Mouse (Mus musculus): Measurements from ENCODE around the gene Odf2. TPM values are rescaled to one million over a fixed set of nuclear protein-coding genes. Genes with fewer than 3 reads are reported as not detected.

Gene Odf2
- polyA plus RNA-seq, 1 experiment from 2014 or later = 80.5 TPM

Small RNA genes lying within 50 kb of the gene (microRNA-seq; reads per million reads assigned to microRNA genes)
- gene Mir219a-2 = not detected
- gene Mir219b = not detected

Other genes with a start within 250 kb of the Odf2 start
- gene Gm13420, start 137.5 kb upstream of the Odf2 start, polyA plus RNA-seq (2014; fragmentation: Nextera tagmentation; extraction: Ambion mirVana) = not detected in 2 replicates
- gene Gm13547, start 129.9 kb upstream of the Odf2 start, polyA plus RNA-seq (2014; fragmentation: Nextera tagmentation; extraction: Ambion mirVana) = 0.65 TPM in 1 of 2 replicates, not detected in the other
- gene Coq4, start 101.7 kb upstream of the Odf2 start, polyA plus RNA-seq (2014; fragmentation: Nextera tagmentation; extraction: Ambion mirVana) = 42.7 and 45.4 TPM in 2 replicates
- 32.2 and 36.1 TPM in 2 replicates for gene Trub2, start 100.7 kb upstream of the Odf2 start, polyA plus RNA-seq (2014; fragmentation: Nextera tagmentation; extraction: Ambion mirVana)
- 9.0 and 11.6 TPM in 2 replicates for gene Slc27a4, start 86.6 kb upstream of the Odf2 start, polyA plus RNA-seq (2014; fragmentation: Nextera tagmentation; extraction: Ambion mirVana)
- gene Urm1, start 69.1 kb upstream of the Odf2 start, polyA plus RNA-seq (2014; fragmentation: Nextera tagmentation; extraction: Ambion mirVana) = 19.5 and 26.0 TPM in 2 replicates
- 8.4 and 8.7 TPM in 2 replicates for gene Cercam, start 20.1 kb upstream of the Odf2 start, polyA plus RNA-seq (2014; fragmentation: Nextera tagmentation; extraction: Ambion mirVana)
- gene Gle1, start 46.2 kb downstream of the Odf2 start, polyA plus RNA-seq (2014; fragmentation: Nextera tagmentation; extraction: Ambion mirVana) = 65.2 and 70.4 TPM in 2 replicates
- 89.9 and 103 TPM in 2 replicates for gene Sptan1, start 76.3 kb downstream of the Odf2 start, polyA plus RNA-seq (2014; fragmentation: Nextera tagmentation; extraction: Ambion mirVana)
- 32.6 and 32.8 TPM in 2 replicates for gene Wdr34, start 159.7 kb downstream of the Odf2 start, polyA plus RNA-seq (2014; fragmentation: Nextera tagmentation; extraction: Ambion mirVana)
- 780 and 808 TPM in 2 replicates for gene Set, start 168.2 kb downstream of the Odf2 start, polyA plus RNA-seq (2014; fragmentation: Nextera tagmentation; extraction: Ambion mirVana)
- gene Pkn3, start 188.5 kb downstream of the Odf2 start, polyA plus RNA-seq (2014; fragmentation: Nextera tagmentation; extraction: Ambion mirVana) = 9.0 and 10.6 TPM in 2 replicates
- gene Zdhhc12, start 204.4 kb downstream of the Odf2 start, polyA plus RNA-seq (2014; fragmentation: Nextera tagmentation; extraction: Ambion mirVana) = 32.1 and 34.1 TPM in 2 replicates
- gene Zer1, start 235.4 kb downstream of the Odf2 start, polyA plus RNA-seq (2014; fragmentation: Nextera tagmentation; extraction: Ambion mirVana) = 6.7 and 8.7 TPM in 2 replicates
- 14.2 and 16.8 TPM in 2 replicates for gene Tbc1d13, start 244.5 kb downstream of the Odf2 start, polyA plus RNA-seq (2014; fragmentation: Nextera tagmentation; extraction: Ambion mirVana)